Mouse (Mus musculus) heart, embryonic 11.5 days (tissue): ENCODE results near the gene Trim67. TPM values are rescaled to one million over a fixed set of nuclear protein-coding genes. Genes with fewer than 3 reads are reported as not detected.

ENCODE experiments used
- ATAC-seq: fragments of 200-750 bp; cut with Nextera tagmentation; replicated peaks from 2 replicates; pipeline ENCODE4 v1.8.0; 2017; ENCODE audit warnings: moderate library complexity; ENCODE audit not compliant: insufficient number of reproducible peaks, low FRiP score, low TSS enrichment
- H3K27ac ChIP-seq: fragments of 300-500 bp; sonication (generic); 2 replicates; pipeline ENCODE4 v1.5.1; 2014; ENCODE audit warnings: mild to moderate bottlenecking, low read depth, low read length
- H3K27me3 ChIP-seq: fragments of 300-500 bp; sonication (generic); 2 replicates; pipeline ENCODE4 v1.6.1; 2014; ENCODE audit warnings: mild to moderate bottlenecking, low read length, mixed read lengths; ENCODE audit not compliant: control insufficient read depth, insufficient read depth
- H3K36me3 ChIP-seq: fragments of 300-500 bp; sonication (generic); 2 replicates; pipeline ENCODE4 v1.6.1; 2014; ENCODE audit warnings: mild to moderate bottlenecking, low read length, moderate library complexity, mixed read lengths; ENCODE audit not compliant: control insufficient read depth, insufficient read depth
- H3K4me1 ChIP-seq: fragments of 300-500 bp; sonication (generic); 2 replicates; pipeline ENCODE4 v1.6.1; 2014; ENCODE audit warnings: low read length; ENCODE audit not compliant: control insufficient read depth, insufficient read depth
- H3K4me2 ChIP-seq: fragments of 300-500 bp; sonication (generic); 2 replicates; pipeline ENCODE4 v1.6.1; 2014; ENCODE audit warnings: mild to moderate bottlenecking, moderate library complexity
- H3K4me3 ChIP-seq: fragments of 300-500 bp; sonication (generic); 2 replicates; pipeline ENCODE4 v1.5.1; 2014; ENCODE audit warnings: low read depth, low read length
- H3K9ac ChIP-seq: fragments of 300-500 bp; sonication (generic); 2 replicates; pipeline ENCODE4 v1.6.1; 2014; ENCODE audit warnings: mild to moderate bottlenecking, low read depth, low read length, moderate library complexity
- H3K9me3 ChIP-seq: fragments of 300-500 bp; sonication (generic); replicated peaks from 2 replicates; pipeline ENCODE4 v1.6.1; 2016; ENCODE audit warnings: low read length; ENCODE audit not compliant: control insufficient read depth
- WGBS: fragments of 180-500 bp; shearing (Covaris S2); extraction: QIAGEN DNeasy Blood & Tissue Kit; methylation state at CpG from one replicate; pipeline ENCODE4 v1.1.7; 2014; ENCODE audit not compliant: insufficient replicate concordance; 5-methylcytosine and 5-hydroxymethylcytosine counted together
- polyA plus RNA-seq: library from polyadenylated mRNA; unstranded; fragments of >200 nt; fragmentation: Nextera tagmentation; extraction: Ambion mirVana; gene quantifications from 2 replicates; pipeline ENCODE4 v1.2.1, GENCODE M21; 2014

Trim67 gene
- polyA plus RNA-seq, 1 experiment from 2014 or later: 0.07 TPM

GRCm38 (mm10) chr8:124831531-124831930 lies 38.6 kb downstream of the Trim67 start:
- 76% methylated on average over 6 of the region's 6 CpGs for WGBS
- Histone ChIP-seq H3K4me1 (peaks cover 13% of the 10 kb centered on the region), H3K4me3 (no peak overlapping the region), H3K4me2 (no peak overlapping the region), H3K36me3 (no peaks in the 10 kb centered on the region), H3K27me3 (peaks cover 7% of the 10 kb centered on the region; the same call in 1 of the 2 replicates), H3K9me3 (no peaks in the 10 kb centered on the region), H3K27ac (no peak overlapping the region), H3K9ac (no peak overlapping the region)
- no peak for ATAC-seq

GRCm38 (mm10) chr8:124831941-124832340 lies 39.0 kb downstream of the Trim67 start:
- H3K27ac ChIP-seq: no peak overlapping the region
- 81% methylated on average over 6 of the region's 6 CpGs for WGBS

GRCm38 (mm10) chr8:124833430-124834205 lies 40.7 kb downstream of the Trim67 start:
- Histone ChIP-seq H3K4me2 (peak overlapping the region; percentile 36), H3K27me3 (no peaks in the 10 kb centered on the region), H3K4me3 (no peak overlapping the region), H3K4me1 (peaks cover 11% of the 10 kb centered on the region), H3K36me3 (peaks cover 7% of the 10 kb centered on the region), H3K9ac (no peak overlapping the region), H3K27ac (no peak overlapping the region), H3K9me3 (no peaks in the 10 kb centered on the region)
- no peak for ATAC-seq
- WGBS: 25% methylated on average over 15 of the region's 15 CpGs

More at GRCm38 (mm10) chr8:124831941-124832340, 39.0 kb downstream of the Trim67 start:
- no peak overlapping the region for H3K4me2 ChIP-seq
- no peak overlapping the region for H3K9ac ChIP-seq
- H3K36me3 ChIP-seq: no peaks in the 10 kb centered on the region
- H3K27me3 ChIP-seq: peaks cover 7% of the 10 kb centered on the region; the same call in 1 of the 2 replicates
- peaks cover 13% of the 10 kb centered on the region for H3K4me1 ChIP-seq
- ATAC-seq: no peak
- H3K4me3 ChIP-seq: no peak overlapping the region
- no peaks in the 10 kb centered on the region for H3K9me3 ChIP-seq

- H3K4me2 ChIP-seq: no peak overlapping the region
- H3K9ac ChIP-seq: no peak overlapping the region
- H3K36me3 ChIP-seq: peaks cover 22% of the 10 kb centered on the region
- H3K4me3 ChIP-seq: no peak overlapping the region
- no peak overlapping the region for H3K27ac ChIP-seq
- peaks cover 13% of the 10 kb centered on the region for H3K4me1 ChIP-seq
- no peaks in the 10 kb centered on the region for H3K9me3 ChIP-seq
- no peaks in the 10 kb centered on the region for H3K27me3 ChIP-seq
- no peak for ATAC-seq
Measured at GRCm38 (mm10) chr8:124835848-124836247, 43.0 kb downstream of the Trim67 start.

- H3K4me3 ChIP-seq: no peak overlapping the region
- ATAC-seq: no peak
- no peak overlapping the region for H3K9ac ChIP-seq
- H3K9me3 ChIP-seq: no peaks in the 10 kb centered on the region
- H3K27ac ChIP-seq: no peak overlapping the region
- H3K4me2 ChIP-seq: no peak overlapping the region
- H3K4me1 ChIP-seq: peaks cover 13% of the 10 kb centered on the region
- 86% methylated on average over 7 of the region's 7 CpGs for WGBS
- no peaks in the 10 kb centered on the region for H3K27me3 ChIP-seq
- H3K36me3 ChIP-seq: peaks cover 25% of the 10 kb centered on the region
Measured at GRCm38 (mm10) chr8:124836273-124836672, 43.4 kb downstream of the Trim67 start.

GRCm38 (mm10) chr8:124836907-124837306 lies 44.0 kb downstream of the Trim67 start:
- no peak overlapping the region for H3K4me2 ChIP-seq
- no peak overlapping the region for H3K4me3 ChIP-seq
- no peak overlapping the region for H3K27ac ChIP-seq
- H3K36me3 ChIP-seq: peaks cover 28% of the 10 kb centered on the region
- H3K9me3 ChIP-seq: no peaks in the 10 kb centered on the region
- no peak for ATAC-seq
- WGBS: 75% methylated on average over 2 of the region's 2 CpGs
- no peaks in the 10 kb centered on the region for H3K27me3 ChIP-seq
- no peak overlapping the region for H3K9ac ChIP-seq
- H3K4me1 ChIP-seq: peaks cover 13% of the 10 kb centered on the region

GRCm38 (mm10) chr8:124837956-124838355 lies 45.1 kb downstream of the Trim67 start:
- no peak for ATAC-seq
- Histone ChIP-seq H3K9me3 (no peaks in the 10 kb centered on the region), H3K27ac (no peak overlapping the region), H3K4me1 (peaks cover 13% of the 10 kb centered on the region), H3K36me3 (peaks cover 28% of the 10 kb centered on the region), H3K4me3 (no peak overlapping the region), H3K9ac (no peak overlapping the region), H3K27me3 (no peaks in the 10 kb centered on the region), H3K4me2 (no peak overlapping the region)
- 72% methylated on average over 2 of the region's 2 CpGs for WGBS

- peaks cover 28% of the 10 kb centered on the region for H3K36me3 ChIP-seq
- H3K27ac ChIP-seq: no peak overlapping the region
- H3K9ac ChIP-seq: no peak overlapping the region
- no peaks in the 10 kb centered on the region for H3K27me3 ChIP-seq
- no peaks in the 10 kb centered on the region for H3K9me3 ChIP-seq
- no peak for ATAC-seq
- 81% methylated on average over 10 of the region's 10 CpGs for WGBS
- H3K4me2 ChIP-seq: no peak overlapping the region
- no peak overlapping the region for H3K4me3 ChIP-seq
- peaks cover 3% of the 10 kb centered on the region for H3K4me1 ChIP-seq
Measured at GRCm38 (mm10) chr8:124839371-124839770, 46.5 kb downstream of the Trim67 start.

- no peak overlapping the region for H3K4me3 ChIP-seq
- peaks cover 2% of the 10 kb centered on the region; the same call in 1 of the 2 replicates for H3K4me1 ChIP-seq
- H3K9me3 ChIP-seq: no peaks in the 10 kb centered on the region
- no peaks in the 10 kb centered on the region for H3K27me3 ChIP-seq
- 88% methylated on average over 7 of the region's 7 CpGs for WGBS
- H3K36me3 ChIP-seq: peaks cover 28% of the 10 kb centered on the region
- no peak overlapping the region for H3K4me2 ChIP-seq
- no peak overlapping the region for H3K27ac ChIP-seq
- no peak for ATAC-seq
- H3K9ac ChIP-seq: no peak overlapping the region
Measured at GRCm38 (mm10) chr8:124840900-124841299, 48.0 kb downstream of the Trim67 start.
